Mouse (Mus musculus) left cerebral cortex, adult 6 months (tissue): ENCODE measurements around the gene Akap11. TPM values are rescaled to one million over a fixed set of nuclear protein-coding genes. Genes with fewer than 3 reads are reported as not detected.

Experiments
- long read RNA-seq, 2 experiments: library from polyadenylated mRNA; unstranded; transcript quantifications; one replicate each; pipeline ENCODE4 v2.0.0; 2019 to 2020
- polyA plus RNA-seq: library from polyadenylated mRNA; unstranded; fragments of <200 nt; fragmentation: Nextera tagmentation; gene quantifications from 2 replicates; pipeline ENCODE4 v1.2.3, GENCODE M21; 2021

Akap11 gene
- 16.7 and 24.9 TPM in 2 replicates for polyA plus RNA-seq
- long read RNA-seq, experiment 1, full-length matches to known transcripts: 6 of 149 reads
- long read RNA-seq, experiment 1, partial matches to known transcripts: 52 of 149 reads
- long read RNA-seq, experiment 1, other reads (novel, unspliced or antisense): 91 of 149 reads
- long read RNA-seq, experiment 2, full-length matches to known transcripts: 4 of 112 reads
- long read RNA-seq, experiment 2, partial matches to known transcripts: 24 of 112 reads
- long read RNA-seq, experiment 2, other reads (novel, unspliced or antisense): 84 of 112 reads

DNA sequence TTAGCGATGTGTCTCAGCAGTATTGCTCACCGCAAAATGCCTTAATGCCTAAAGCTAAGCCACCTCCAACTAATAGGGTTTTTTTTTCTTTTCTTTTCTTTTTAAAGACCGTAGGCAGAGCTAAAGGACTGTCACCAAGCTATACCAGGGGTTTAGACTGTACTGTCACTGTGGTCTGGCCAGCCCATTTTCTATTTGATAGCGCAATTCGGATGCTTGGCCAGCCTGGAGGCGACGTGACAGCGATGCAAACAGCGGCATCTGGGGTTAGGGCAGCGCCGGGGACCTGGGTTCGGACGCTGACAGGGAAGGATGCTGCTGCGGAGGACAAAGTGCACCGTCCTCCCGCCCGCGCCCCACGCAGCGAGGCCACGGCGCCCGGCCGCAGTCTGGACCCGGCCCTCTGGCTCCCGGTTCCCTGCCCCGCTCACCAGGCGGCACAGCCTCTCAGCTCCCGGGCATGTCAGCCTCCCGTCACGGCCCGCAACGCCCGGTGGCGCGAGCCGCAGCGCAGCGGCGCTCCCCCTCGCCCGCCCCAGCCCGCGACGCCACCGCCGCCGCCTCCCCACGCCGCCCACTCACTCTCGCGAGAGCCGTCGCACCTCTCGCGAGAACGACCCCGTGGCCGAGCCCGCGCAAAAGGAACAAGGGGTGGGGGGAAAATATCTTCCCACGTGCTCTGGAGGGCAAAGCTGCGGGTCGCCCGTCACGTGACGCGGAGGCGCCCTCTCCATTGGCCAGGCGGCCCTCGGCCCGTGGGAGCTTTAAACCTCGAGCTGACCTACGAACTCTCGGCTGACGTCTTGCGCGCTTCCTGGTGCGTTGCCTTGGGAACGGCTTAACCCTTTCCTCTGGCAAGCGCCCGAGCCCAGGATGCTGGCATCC is at the start of gene Akap11:
Gene Akap11, minus strand, starts transcription at position 528 of the 885 bp plus-strand sequence.

Other genes with a start within 250 kb of the Akap11 start
- gene Tnfsf11, start 228.8 kb downstream of the Akap11 start, polyA plus RNA-seq: not detected in 2 replicates
- gene Dgkh, start 196.0 kb upstream of the Akap11 start, polyA plus RNA-seq: 5.4 and 6.6 TPM in 2 replicates